Mouse (Mus musculus): ENCODE data around the gene Klhl11.

Gene Klhl11

DNA sequence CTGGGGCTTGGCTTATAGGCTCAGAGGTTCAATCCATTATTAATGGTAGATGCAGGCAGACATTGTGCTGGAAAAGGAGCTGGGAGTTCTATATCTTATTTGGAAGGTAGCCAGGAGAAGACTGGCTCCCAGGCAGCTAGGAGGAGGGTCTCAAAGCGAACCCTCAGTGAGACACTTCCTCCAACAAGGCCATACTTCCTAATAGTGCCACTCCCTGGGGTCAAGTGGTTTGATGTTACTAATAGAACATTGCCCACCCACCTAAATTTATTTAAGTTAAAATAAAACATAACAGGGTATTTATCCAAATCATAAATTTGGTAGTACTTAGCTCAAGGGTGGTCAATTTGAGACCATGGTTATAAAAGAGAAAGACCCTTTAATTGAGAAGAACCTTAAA lies 6.7 kb downstream of the Klhl11 start:
- no peak for DNase-seq

GRCm38 (mm10) chr11:100465229-100465792 lies 7.2 kb downstream of the Klhl11 start:
- no peak for DNase-seq

DNA sequence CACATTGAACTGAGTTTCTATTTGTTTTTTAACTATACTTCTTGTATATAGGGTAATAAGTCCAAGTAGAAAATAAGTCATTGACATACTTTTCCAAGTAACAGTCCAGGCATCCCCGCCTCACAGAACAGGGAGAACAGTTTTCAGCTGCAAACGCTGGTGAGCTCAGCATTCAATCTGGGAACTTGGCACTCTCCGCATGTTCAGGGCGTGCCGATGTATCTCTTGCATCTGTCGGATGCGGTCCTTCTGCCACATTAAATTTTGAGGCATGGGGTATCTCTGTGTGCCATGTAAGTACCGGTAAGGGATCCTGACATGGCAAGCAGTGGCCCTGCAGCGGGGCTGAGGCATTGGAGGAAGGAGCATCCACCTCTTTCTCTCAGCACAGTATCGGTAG lies 9.8 kb downstream of the Klhl11 start:
- peak; percentile 19 to 29 for DNase-seq

GRCm38 (mm10) chr11:100457711-100458110 lies 14.8 kb downstream of the Klhl11 start:
- DNase-seq: no peak

DNA sequence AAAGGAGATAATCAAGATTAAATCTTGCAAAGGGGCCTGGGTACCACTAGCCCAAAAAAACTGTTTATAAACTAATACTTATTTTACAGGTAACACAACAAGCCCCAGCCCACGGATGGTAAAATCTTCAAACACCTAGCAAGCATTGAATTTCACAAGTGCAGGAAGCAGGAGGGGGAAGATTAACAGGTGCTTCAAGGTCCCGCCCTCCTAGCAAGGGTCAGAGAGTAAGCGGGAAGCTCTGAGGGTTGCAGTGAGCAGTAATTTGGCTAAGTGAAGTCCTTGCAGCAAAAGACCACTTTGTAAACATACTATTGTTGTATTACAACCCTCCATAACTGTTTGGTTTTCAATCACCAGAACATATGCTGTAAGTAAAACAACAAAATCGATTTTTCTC lies 15.3 kb downstream of the Klhl11 start:
- DNase-seq: no peak

- peak; percentile 38 to 50 for DNase-seq
Observed at GRCm38 (mm10) chr11:100442625-100443024, 29.9 kb downstream of the Klhl11 start.

DNA sequence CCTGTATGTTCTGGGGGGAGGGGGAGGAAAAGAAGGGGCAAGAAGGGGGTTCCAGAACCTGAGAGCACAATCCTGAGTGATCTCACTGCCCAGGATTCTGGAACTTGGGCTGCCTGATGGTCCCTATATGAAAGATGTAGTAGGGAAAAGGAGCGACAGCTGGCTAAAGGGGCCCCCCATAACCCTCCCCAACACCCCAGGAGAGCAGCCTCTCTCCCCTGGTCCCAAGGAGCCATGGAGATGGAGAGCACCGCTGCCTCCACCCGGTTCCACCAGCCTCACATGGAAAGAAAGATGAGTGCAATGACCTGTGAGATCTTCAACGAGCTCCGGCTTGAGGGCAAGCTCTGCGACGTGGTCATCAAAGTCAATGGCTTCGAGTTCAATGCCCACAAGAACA lies 30.7 kb downstream of the Klhl11 start, which contains the start of the genes Nt5c3b and Klhl10:
Nt5c3b (minus strand) TSS at position 12 of the 400 bp plus-strand sequence.
Klhl10 (plus strand) TSS at position 121 of the 400 bp plus-strand sequence.
- no peak for DNase-seq

- DNase-seq: peak; percentile 88 to 90
Observed at GRCm38 (mm10) chr11:100440691-100441522, 31.6 kb downstream of the Klhl11 start.

- no peak for DNase-seq
Observed at GRCm38 (mm10) chr11:100437901-100438300, 34.6 kb downstream of the Klhl11 start.

- DNase-seq: no peak
Observed at GRCm38 (mm10) chr11:100435678-100436246, 36.8 kb downstream of the Klhl11 start.

- no peak for DNase-seq
Observed at GRCm38 (mm10) chr11:100432002-100432401, 40.5 kb downstream of the Klhl11 start.

- DNase-seq: peak in 1 of 2 experiments; percentile 42
Observed at GRCm38 (mm10) chr11:100430052-100430451, 42.5 kb downstream of the Klhl11 start.

DNA sequence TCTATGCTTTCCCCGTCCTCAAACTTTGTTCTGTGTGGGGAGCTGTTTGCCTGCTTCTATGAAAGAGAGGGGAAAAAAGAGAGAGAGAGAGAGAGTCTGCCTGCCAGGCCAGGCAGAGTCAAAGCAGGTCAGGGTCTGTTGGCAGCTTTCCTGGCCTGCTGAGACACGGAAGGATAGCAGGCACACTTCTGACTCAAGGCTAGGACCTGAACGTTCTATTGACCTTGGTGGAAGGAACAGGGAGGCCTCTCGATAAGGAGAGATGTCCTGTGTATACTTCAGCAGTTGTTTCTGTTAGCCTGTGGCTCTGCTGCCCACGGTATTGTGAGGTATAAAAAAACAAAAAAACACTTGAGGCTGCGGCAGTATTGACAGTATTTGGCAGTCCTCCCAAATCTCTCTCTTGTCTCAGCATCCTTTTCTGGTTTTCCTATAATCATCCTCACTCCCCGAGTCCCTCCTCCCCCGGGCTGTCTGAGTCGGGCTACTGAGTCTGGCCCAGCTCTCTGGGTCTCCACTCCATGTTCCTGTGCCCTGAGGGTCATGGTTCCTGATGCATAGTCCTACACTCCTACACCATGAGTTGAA lies 43.8 kb downstream of the Klhl11 start:
- DNase-seq: peak; percentile 67 to 72

DNA sequence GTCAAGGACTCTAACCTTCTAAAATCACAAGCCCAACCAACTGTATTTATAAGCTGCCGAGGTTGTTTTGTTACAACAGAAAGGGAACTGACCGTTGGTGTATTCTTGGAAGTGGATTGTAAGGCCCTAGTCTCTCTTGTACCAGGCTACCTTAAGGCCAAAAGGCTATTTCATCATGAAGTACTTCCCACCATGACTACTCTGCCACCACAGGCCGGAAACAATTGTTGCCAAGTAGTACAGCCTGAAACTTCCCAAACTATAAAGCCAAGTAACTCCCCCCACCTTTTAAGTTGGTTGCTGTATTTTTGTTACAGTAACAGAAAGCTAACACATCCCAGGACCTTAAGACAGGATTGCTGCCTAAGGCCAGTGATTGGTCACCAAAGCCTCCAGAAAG lies 45.7 kb downstream of the Klhl11 start:
- DNase-seq: no peak

DNA sequence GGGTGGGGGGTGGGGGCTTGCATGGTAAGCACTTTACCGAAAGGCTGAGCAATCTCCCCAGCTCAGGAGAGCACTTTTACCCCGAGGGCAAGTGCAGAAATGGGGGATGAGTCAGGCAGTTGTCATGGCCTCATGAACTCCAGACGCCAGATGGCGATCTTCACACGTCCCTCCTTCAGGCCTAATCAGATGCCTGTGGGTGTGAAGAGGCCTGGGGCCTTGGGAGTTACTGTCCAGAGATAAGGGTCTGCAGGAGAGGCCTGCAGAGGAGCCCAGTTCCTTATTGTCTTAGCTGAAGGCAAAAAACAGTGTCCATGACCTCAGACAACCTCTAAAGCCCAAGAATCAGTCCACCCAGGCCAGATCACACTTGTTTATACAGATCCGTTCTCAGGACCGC lies 46.7 kb downstream of the Klhl11 start:
- DNase-seq: peak; percentile 85 to 88

DNA sequence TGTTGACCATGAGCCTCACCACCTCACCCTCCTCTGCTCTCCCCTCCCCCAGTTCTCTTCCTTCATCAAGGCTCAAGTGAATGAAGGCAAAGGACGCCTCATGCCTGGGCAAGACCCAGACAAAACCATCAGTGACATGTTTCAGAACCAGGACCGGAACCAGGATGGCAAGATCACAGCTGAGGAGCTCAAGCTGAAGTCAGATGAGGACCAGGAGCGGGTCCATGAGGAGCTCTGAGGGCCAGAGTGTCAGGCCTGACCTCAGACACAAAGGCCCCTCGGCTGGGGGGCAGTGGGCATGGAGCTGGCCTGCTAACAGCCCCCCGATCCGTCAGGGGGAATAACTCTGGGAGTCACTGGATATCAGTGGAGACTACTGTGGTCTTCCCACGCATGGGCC lies 48.7 kb downstream of the Klhl11 start:
- no peak for DNase-seq

DNA sequence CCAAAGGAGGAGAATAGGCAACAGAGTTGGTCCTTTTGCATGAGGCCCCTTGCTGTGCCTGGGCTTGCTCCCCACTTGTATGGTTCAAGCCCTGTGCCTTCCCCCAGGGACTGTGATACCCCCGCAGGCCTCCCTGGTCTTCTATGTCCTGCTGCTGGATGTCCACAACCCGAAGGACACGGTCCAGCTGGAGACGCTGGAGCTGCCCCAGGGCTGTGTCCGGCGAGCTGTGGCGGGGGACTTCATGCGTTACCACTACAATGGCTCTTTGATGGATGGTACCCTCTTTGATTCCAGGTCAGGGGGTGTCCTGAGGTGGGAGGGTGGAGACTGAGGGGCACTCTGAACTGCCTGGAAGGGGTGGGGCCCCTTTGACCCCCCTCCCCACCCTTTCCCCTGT lies 51.0 kb downstream of the Klhl11 start:
- no peak for DNase-seq

- no peak for DNase-seq
Observed at GRCm38 (mm10) chr11:100414914-100415822, 57.4 kb downstream of the Klhl11 start, which contains the start of gene Fkbp10. Fkbp10 (plus strand) TSS chr11:100415697.

DNA sequence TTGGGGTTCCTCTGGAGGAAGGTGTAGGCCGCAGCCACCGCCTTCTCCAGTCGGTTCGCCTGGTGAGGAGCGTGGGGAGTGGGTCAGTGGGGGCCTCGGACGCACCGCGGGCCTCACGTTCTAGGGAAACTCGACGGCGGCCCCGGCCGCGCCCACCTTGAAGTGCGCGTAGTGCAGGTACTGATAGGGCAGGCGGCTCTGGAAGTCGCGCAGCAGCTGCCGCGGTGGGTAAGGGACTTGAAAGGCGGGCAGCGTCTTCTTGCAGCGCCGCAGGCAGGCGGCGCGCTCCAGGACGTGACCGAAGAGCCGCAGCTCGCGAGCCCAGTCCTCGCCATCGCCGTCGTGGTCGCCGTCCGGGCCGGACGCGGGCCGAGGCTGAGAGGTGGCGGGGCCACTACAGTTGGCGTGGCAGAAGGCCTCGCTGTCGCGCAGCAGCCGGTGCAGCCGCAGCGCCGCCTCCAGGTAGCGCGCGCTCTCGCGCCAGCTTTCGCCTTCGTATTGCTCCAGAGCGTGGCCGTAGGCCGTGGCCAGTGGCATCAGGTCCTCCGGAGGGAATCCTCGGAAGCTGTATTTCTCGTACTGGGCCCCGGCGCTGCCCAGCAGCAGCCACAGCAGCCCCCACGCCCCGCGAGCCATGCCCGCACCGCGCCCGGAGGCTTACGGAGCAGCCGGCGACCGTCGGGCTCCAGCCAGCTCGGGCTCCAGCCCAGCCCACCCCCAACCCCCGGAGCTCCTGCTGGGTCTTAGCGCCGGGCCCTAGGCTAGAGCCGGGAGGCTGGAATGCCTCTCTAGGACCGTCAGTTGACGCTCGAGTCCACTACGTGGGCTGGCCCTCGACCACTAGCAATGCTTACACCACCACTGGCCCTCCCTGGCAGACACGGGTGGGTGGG lies 58.3 kb downstream of the Klhl11 start, which contains the start of gene P3h4:
P3h4 (minus strand) TSS at position 816 of the 893 bp plus-strand sequence.
- DNase-seq: peak; percentile 89 to 91

GRCm38 (mm10) chr11:100413541-100413940 lies 59.0 kb downstream of the Klhl11 start:
- no peak for DNase-seq
